Mouse (Mus musculus) liver, postnatal 0 days (tissue): ENCODE measurements around the gene Cav1.

Experiments used
- CTCF ChIP-seq: sonication (generic); IDR thresholded peaks from 2 replicates; pipeline ENCODE4 v1.5.1; 2016; ENCODE audit warnings: antibody characterized with exemption, low read depth
- EP300 ChIP-seq: IDR thresholded peaks from 2 replicates; pipeline ENCODE4 v1.6.1; 2016; ENCODE audit warnings: antibody characterized with exemption, low read depth, mild to moderate bottlenecking

GRCm38 (mm10) chr6:17258911-17259310, 47.2 kb upstream of the Cav1 start:
- TF ChIP-seq CTCF (no peak), EP300 (no peak)
